ENCODE assay signal across 8 mouse cellular contexts in the genomic region with DNA sequence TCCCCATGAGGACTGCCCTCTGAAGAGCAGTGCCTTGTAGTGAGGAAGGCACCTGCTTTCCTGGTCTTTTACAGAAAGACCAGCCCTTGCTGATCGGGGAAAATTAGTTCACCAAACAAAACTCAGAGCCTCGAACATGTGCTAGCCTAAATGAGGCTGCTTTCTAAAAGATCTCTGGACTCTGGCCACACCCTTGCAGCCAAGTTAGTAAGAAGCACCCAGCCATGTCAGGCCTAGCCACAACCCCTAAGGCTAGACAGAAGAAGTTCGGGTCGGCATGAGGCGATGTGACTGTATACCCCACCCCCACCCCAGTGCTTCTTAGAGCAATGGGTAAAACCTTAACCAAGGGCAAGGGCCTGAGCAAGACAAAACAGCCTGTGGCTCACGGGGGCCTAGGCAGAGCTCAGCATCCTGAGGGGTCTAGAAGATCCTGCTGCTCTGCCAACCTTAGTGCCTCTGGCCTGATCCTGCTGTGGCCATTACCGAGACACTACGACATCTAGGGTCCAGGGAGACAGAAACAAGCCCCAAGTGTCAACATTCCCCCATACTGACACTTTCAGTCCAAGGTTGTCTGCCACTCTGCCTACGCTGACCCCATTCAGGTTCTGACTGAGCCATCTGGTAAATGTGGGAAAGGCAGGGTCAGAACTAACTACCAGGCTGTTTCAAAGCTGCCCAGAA. TPM values are rescaled to one million over a fixed set of nuclear protein-coding genes. Genes with fewer than 3 reads are reported as not detected.
DNase-seq lines count a peak whose midpoint lies in the region; ATAC-seq lines count a peak whose summit lies in the region.

No protein-coding gene starts in this region.

- no peaks in the 10 kb centered on the region for H3K9me3 ChIP-seq in heart, embryonic 15.5 days (replicated peaks)
- H3K9me3 ChIP-seq in midbrain, embryonic 12.5 days = no peaks in the 10 kb centered on the region

- 65% methylated on average over 9 of the region's 9 CpGs for whole genome bisulfite sequencing in heart, embryonic 15.5 days
- WGBS in midbrain, embryonic 12.5 days = 78% methylated on average over 9 of the region's 9 CpGs

- no peaks in the 10 kb centered on the region for H3K27me3 ChIP-seq in heart, embryonic 15.5 days
- peaks cover 9% of the 10 kb centered on the region; the same call in 1 of the 2 replicates for H3K27me3 ChIP-seq in midbrain, embryonic 12.5 days

- H3K4me1 ChIP-seq in heart, embryonic 15.5 days (replicated peaks) = peaks cover 64% of the 10 kb centered on the region
- H3K4me1 ChIP-seq in midbrain, embryonic 12.5 days = peaks cover 68% of the 10 kb centered on the region

- DNase-seq in heart, postnatal 25 days (ENCODE audit: low spot score) = no peak
- peak; percentile 41 to 49 for DNase-seq in kidney, adult 8-10 months
- no peak for DNase-seq in embryo, embryonic 10.5 days (ENCODE audit: low spot score)
- DNase-seq in layer of hippocampus, postnatal 36 days = no peak

- H3K36me3 ChIP-seq in heart, embryonic 15.5 days = no peaks in the 10 kb centered on the region
- H3K36me3 ChIP-seq in midbrain, embryonic 12.5 days = peaks cover 3% of the 10 kb centered on the region; the same call in 1 of the 2 replicates

- H3K4me2 ChIP-seq in heart, embryonic 15.5 days = peak overlapping the region; percentile 81
- peak overlapping the region; percentile 96 for H3K4me2 ChIP-seq in midbrain, embryonic 12.5 days (replicated peaks)

- H3K27ac ChIP-seq in heart, embryonic 15.5 days = no peak overlapping the region
- no peak overlapping the region for H3K27ac ChIP-seq in midbrain, embryonic 12.5 days (replicated peaks)

- no peak for ATAC-seq in heart, embryonic 15.5 days (replicated peaks; ENCODE audit: insufficient number of reproducible peaks, insufficient read depth, low FRiP score, low read depth)
- 0 out of 2 replicates have a peak, but pooled peaks have one; percentile 22 for ATAC-seq in erythroblast, adult 5-6 weeks (replicated peaks; ENCODE audit: low FRiP score, poor library complexity, severe bottlenecking)
- no peak for ATAC-seq in midbrain, embryonic 12.5 days (ENCODE audit: low FRiP score, low read depth)
- no peak for ATAC-seq in granulocyte monocyte progenitor cell, adult 5-6 weeks (replicated peaks; ENCODE audit: poor library complexity, severe bottlenecking)

- H3K4me3 ChIP-seq in heart, embryonic 15.5 days = peak overlapping the region; percentile 82
- peak overlapping the region; percentile 98 for H3K4me3 ChIP-seq in midbrain, embryonic 12.5 days

- intact Hi-C loops in heart, postnatal 25 days (cut with DNase I) = loop anchor here (5.0 kb wide), 1 partner anchor 121 kb away; a partner anchor contains a TSS

- H3K9ac ChIP-seq in heart, embryonic 15.5 days = peak overlapping the region; percentile 94; the same call in 1 of the 2 replicates
- peak overlapping the region; percentile 100 for H3K9ac ChIP-seq in midbrain, embryonic 12.5 days (replicated peaks)

RNA-seq across cellular contexts. Expression of a gene that starts 10.1 kb away (rescaled TPM):
- 14.6 and 20.6 TPM in 2 replicates for polyA plus RNA-seq in heart, embryonic 15.5 days (2015; fragmentation: Nextera tagmentation; extraction: Ambion mirVana)
- 10 to 100 TPM; 23.5 to 27.4 TPM for total RNA-seq in heart, postnatal 25 days (2021)
- total RNA-seq in erythroblast, adult 5-6 weeks (2015; ENCODE audit: low replicate concordance) = 31.6 and 44.6 TPM in 2 replicates
- total RNA-seq in erythroblast, adult 5-6 weeks (2017; ENCODE audit: low replicate concordance) = 12.1 and 40.8 TPM in 2 replicates
- 35.3 and 40.0 TPM in 2 replicates for polyA plus RNA-seq in midbrain, embryonic 12.5 days (2016; fragmentation: Nextera tagmentation; extraction: Ambion mirVana)
- total RNA-seq in granulocyte monocyte progenitor cell, adult 5-6 weeks (2014; fragmentation: Nextera tagmentation) = 86.9 and 92.3 TPM in 2 replicates
- total RNA-seq in granulocyte monocyte progenitor cell, adult 5-6 weeks (2017) = 83.8 and 113 TPM in 2 replicates
- total RNA-seq in layer of hippocampus, postnatal 36 days (2021) = 10 to 100 TPM; 35.2 to 41.8 TPM

RNA-seq across cellular contexts. Expression of a gene that starts 22.7 kb away (rescaled TPM):
- polyA plus RNA-seq in heart, embryonic 15.5 days (2015; fragmentation: Nextera tagmentation; extraction: Ambion mirVana) = not detected in 2 replicates
- total RNA-seq in heart, postnatal 25 days (2021) = not detected
- total RNA-seq in erythroblast, adult 5-6 weeks (2015; ENCODE audit: low replicate concordance) = not detected in 2 replicates
- total RNA-seq in erythroblast, adult 5-6 weeks (2017; ENCODE audit: low replicate concordance) = not detected in 2 replicates
- polyA plus RNA-seq in midbrain, embryonic 12.5 days (2016; fragmentation: Nextera tagmentation; extraction: Ambion mirVana) = 0.10 TPM in 1 of 2 replicates, not detected in the other
- total RNA-seq in granulocyte monocyte progenitor cell, adult 5-6 weeks (2014; fragmentation: Nextera tagmentation) = not detected in 2 replicates
- not detected in 2 replicates for total RNA-seq in granulocyte monocyte progenitor cell, adult 5-6 weeks (2017)
- not detected for total RNA-seq in layer of hippocampus, postnatal 36 days (2021)

RNA-seq across cellular contexts. Expression of a gene that starts 37.2 kb away (rescaled TPM):
- not detected in 2 replicates for polyA plus RNA-seq in heart, embryonic 15.5 days (2015; fragmentation: Nextera tagmentation; extraction: Ambion mirVana)
- total RNA-seq in heart, postnatal 25 days (2021) = not detected
- total RNA-seq in erythroblast, adult 5-6 weeks (2015; ENCODE audit: low replicate concordance) = not detected in 2 replicates
- total RNA-seq in erythroblast, adult 5-6 weeks (2017; ENCODE audit: low replicate concordance) = 0.34 TPM in 1 of 2 replicates, not detected in the other
- polyA plus RNA-seq in midbrain, embryonic 12.5 days (2016; fragmentation: Nextera tagmentation; extraction: Ambion mirVana) = 3.7 and 4.8 TPM in 2 replicates
- total RNA-seq in granulocyte monocyte progenitor cell, adult 5-6 weeks (2014; fragmentation: Nextera tagmentation) = not detected in 2 replicates
- not detected in 2 replicates for total RNA-seq in granulocyte monocyte progenitor cell, adult 5-6 weeks (2017)
- 1 to 10 TPM; 3.6 to 3.7 TPM for total RNA-seq in layer of hippocampus, postnatal 36 days (2021)

RNA-seq across cellular contexts. Expression of a gene that starts 40.2 kb away (rescaled TPM):
- polyA plus RNA-seq in heart, embryonic 15.5 days (2015; fragmentation: Nextera tagmentation; extraction: Ambion mirVana) = not detected in 2 replicates
- total RNA-seq in heart, postnatal 25 days (2021) = not detected
- not detected in 2 replicates for total RNA-seq in erythroblast, adult 5-6 weeks (2015; ENCODE audit: low replicate concordance)
- not detected in 2 replicates for total RNA-seq in erythroblast, adult 5-6 weeks (2017; ENCODE audit: low replicate concordance)
- polyA plus RNA-seq in midbrain, embryonic 12.5 days (2016; fragmentation: Nextera tagmentation; extraction: Ambion mirVana) = not detected in 2 replicates
- total RNA-seq in granulocyte monocyte progenitor cell, adult 5-6 weeks (2014; fragmentation: Nextera tagmentation) = not detected in 2 replicates
- total RNA-seq in granulocyte monocyte progenitor cell, adult 5-6 weeks (2017) = not detected in 2 replicates
- total RNA-seq in layer of hippocampus, postnatal 36 days (2021) = not detected

RNA-seq across cellular contexts. Expression of a gene that starts 44.4 kb away (rescaled TPM):
- polyA plus RNA-seq in heart, embryonic 15.5 days (2015; fragmentation: Nextera tagmentation; extraction: Ambion mirVana) = not detected in 2 replicates
- total RNA-seq in heart, postnatal 25 days (2021) = under 1 TPM in 1 of 2 experiments, not detected in 1; 0.08 TPM
- not detected in 2 replicates for total RNA-seq in erythroblast, adult 5-6 weeks (2015; ENCODE audit: low replicate concordance)
- not detected in 2 replicates for total RNA-seq in erythroblast, adult 5-6 weeks (2017; ENCODE audit: low replicate concordance)
- polyA plus RNA-seq in midbrain, embryonic 12.5 days (2016; fragmentation: Nextera tagmentation; extraction: Ambion mirVana) = not detected in 2 replicates
- not detected in 2 replicates for total RNA-seq in granulocyte monocyte progenitor cell, adult 5-6 weeks (2014; fragmentation: Nextera tagmentation)
- total RNA-seq in granulocyte monocyte progenitor cell, adult 5-6 weeks (2017) = not detected in 2 replicates
- total RNA-seq in layer of hippocampus, postnatal 36 days (2021) = under 1 TPM; 0.12 to 0.15 TPM

Comparison
In these comparisons a context has a peak if more than half of its experiments do, and no peak if none do; other contexts are left out.
1. DNase-seq: peak in kidney, adult 8-10 months (2 of 2); none in heart, postnatal 25 days (single experiment), embryo, embryonic 10.5 days (single experiment) and layer of hippocampus, postnatal 36 days (0 of 2).